Mouse (Mus musculus): Measurements from ENCODE around the gene Amz1.

DNA sequence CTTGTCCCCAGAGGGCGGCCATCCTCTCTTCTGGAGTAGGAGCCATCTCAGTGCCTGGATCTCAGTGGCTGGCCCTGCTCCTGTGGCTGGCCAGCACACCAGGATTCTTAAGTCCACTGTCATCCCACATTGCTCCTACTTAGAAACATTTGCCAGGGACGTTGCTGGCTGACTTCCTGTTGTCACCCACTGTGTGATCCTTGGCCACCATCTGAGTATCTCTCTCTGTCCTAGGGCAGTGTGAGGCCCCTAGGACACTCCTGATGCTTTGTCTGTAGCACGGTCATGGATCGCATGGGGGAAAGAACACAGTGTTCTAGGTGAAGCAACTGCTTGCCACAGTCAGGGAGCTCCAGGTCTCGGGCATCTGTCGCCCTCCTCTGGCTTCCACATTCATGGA is 13.6 kb upstream of the Amz1 start:
- no peak for TF ChIP-seq CTCF (IDR thresholded peaks at IDR 0.05; ENCODE audit: low read depth, low read length)
- no peak for TF ChIP-seq POLR2A (IDR thresholded peaks at IDR 0.05; ENCODE audit: extremely low read depth, insufficient read depth, low read length)
